In the genomic region with DNA sequence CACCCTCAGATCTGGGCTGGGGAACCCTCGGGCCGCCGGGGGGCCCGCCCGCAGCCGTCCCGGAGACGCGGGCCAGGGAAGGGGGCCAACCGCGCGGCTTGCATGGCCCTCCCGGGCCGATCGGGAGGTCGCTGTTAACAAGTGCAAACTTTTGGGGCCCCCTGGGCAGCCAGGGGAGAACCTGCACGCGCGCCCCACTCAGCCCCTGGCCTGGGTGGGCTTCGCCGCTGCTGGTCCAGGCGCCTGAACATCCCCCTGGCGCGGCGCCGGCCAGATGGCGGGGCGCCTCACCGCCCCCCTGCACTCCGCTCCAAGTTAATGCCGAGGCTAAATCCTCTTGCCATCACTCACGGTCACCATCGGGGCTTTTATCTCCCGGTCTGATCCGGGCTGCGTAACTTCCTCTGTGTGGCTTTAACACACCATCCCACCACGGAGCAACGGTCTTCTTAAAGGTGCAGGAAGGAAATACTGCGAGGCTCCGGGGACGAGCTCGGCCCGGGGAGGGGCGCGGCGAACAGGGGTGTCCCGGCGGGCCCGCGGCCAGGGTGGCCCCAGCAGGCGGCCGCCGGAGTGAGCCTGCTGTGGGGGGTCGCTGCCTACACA, we compare ENCODE assay signal across 8 mouse cellular contexts. TPM values are rescaled to one million over a fixed set of nuclear protein-coding genes. Genes with fewer than 3 reads are reported as not detected.
DNase-seq lines count a peak whose midpoint lies in the region; ATAC-seq and TF ChIP-seq lines count a peak whose summit lies in the region.

Ntng2 (minus strand) TSS at position 407 of the 606 bp plus-strand sequence.

- peak within 1 kb of the TSS; percentile 80 for H3K27ac ChIP-seq in hindbrain, embryonic 11.5 days (ENCODE audit: low read depth, low read length)
- H3K27ac ChIP-seq in lung, postnatal 0 days (ENCODE audit: low read length) = peak within 1 kb of the TSS; percentile 51

- ATAC-seq in hindbrain, embryonic 11.5 days (ENCODE audit: low FRiP score) = peak; percentile 48
- ATAC-seq in lung, postnatal 0 days = peak; percentile 71

- H3K27me3 ChIP-seq in hindbrain, embryonic 11.5 days (ENCODE audit: control insufficient read depth, insufficient read depth, low read length) = peaks cover 26% of the 10 kb centered on the region
- H3K27me3 ChIP-seq in lung, postnatal 0 days (replicated peaks; ENCODE audit: insufficient read depth, low read length) = peaks cover 53% of the 10 kb centered on the region

- peak within 1 kb of the TSS; percentile 100 for H3K4me2 ChIP-seq in hindbrain, embryonic 11.5 days (replicated peaks; ENCODE audit: low read depth, low read length)
- peak within 1 kb of the TSS; percentile 97 for H3K4me2 ChIP-seq in lung, postnatal 0 days (replicated peaks; ENCODE audit: low read depth, low read length)

- 0% methylated on average over 49 of the region's 54 CpGs for WGBS in hindbrain, embryonic 11.5 days
- WGBS in lung, postnatal 0 days = under 1% methylated on average over 34 of the region's 54 CpGs

- no peak for TF ChIP-seq EP300 in lung, postnatal 0 days (IDR thresholded peaks at IDR 0.05)

- H3K9ac ChIP-seq in hindbrain, embryonic 11.5 days (ENCODE audit: low read depth, low read length) = peak within 1 kb of the TSS; percentile 71
- peak within 1 kb of the TSS; percentile 32 for H3K9ac ChIP-seq in lung, postnatal 0 days (replicated peaks; ENCODE audit: low read depth)

- peak; percentile 29 for DNase-seq in cerebellum, adult 8-10 months
- DNase-seq in cerebellum, adult 11-12 months = no peak
- peak; percentile 69 for DNase-seq in adrenal gland, postnatal 25 days
- peak; percentile 51 for DNase-seq in forelimb bud, embryonic 11.5 days (ENCODE audit: low read depth, low spot score)
- DNase-seq in hindbrain, embryonic 11.5 days (ENCODE audit: low spot score) = peak; percentile 79
- peak; percentile 58 to 72 for DNase-seq in layer of hippocampus, postnatal 10 days (ENCODE audit: low spot score in 2 of 2)
- peak; percentile 77 for DNase-seq in lung, postnatal 0 days (ENCODE audit: low spot score)
- peak; percentile 92 for DNase-seq in retina, postnatal 1 day

- H3K36me3 ChIP-seq in hindbrain, embryonic 11.5 days (ENCODE audit: control insufficient read depth, insufficient read depth, low read length) = no peaks in the 10 kb centered on the region
- H3K36me3 ChIP-seq in lung, postnatal 0 days (ENCODE audit: insufficient read depth, low read length) = no peaks in the 10 kb centered on the region

- no peaks in the 10 kb centered on the region for H3K9me3 ChIP-seq in hindbrain, embryonic 11.5 days (ENCODE audit: control insufficient read depth, low read length)
- no peaks in the 10 kb centered on the region for H3K9me3 ChIP-seq in lung, postnatal 0 days (ENCODE audit: low read length)

- peaks cover 17% of the 10 kb centered on the region for H3K4me1 ChIP-seq in hindbrain, embryonic 11.5 days (replicated peaks; ENCODE audit: control insufficient read depth, insufficient read depth, low read length)
- H3K4me1 ChIP-seq in lung, postnatal 0 days (ENCODE audit: insufficient read depth, low read depth, low read length) = peaks cover 9% of the 10 kb centered on the region

- TF ChIP-seq CTCF in lung, postnatal 0 days (IDR thresholded peaks at IDR 0.05) = no peak

- peak within 1 kb of the TSS; percentile 69 for H3K4me3 ChIP-seq in hindbrain, embryonic 11.5 days (ENCODE audit: low read depth, low read length)
- peak within 1 kb of the TSS; percentile 70 for H3K4me3 ChIP-seq in lung, postnatal 0 days (ENCODE audit: low read depth, low read length)

RNA-seq across cellular contexts. Expression of gene Ntng2, which starts in this region (rescaled TPM):
- total RNA-seq in adrenal gland, postnatal 25 days (2021) = 43.0 and 54.3 TPM in 2 replicates
- 2.7 and 2.8 TPM in 2 replicates for polyA plus RNA-seq in hindbrain, embryonic 11.5 days (2014; fragmentation: Nextera tagmentation; extraction: Ambion mirVana)
- total RNA-seq in layer of hippocampus, postnatal 10 days (2021) = 100 to 1,000 TPM; 134 to 147 TPM
- polyA plus RNA-seq in lung, postnatal 0 days (2015; fragmentation: Nextera tagmentation; extraction: Ambion mirVana) = 1.2 and 1.4 TPM in 2 replicates
